Mouse (Mus musculus) midbrain, embryonic 16.5 days (tissue): ENCODE measurements at regions not wholly inside any gene's neighbourhood (a gene's known extent, or its start where the extent isn't known, plus 50 kb on each side); places are given as distances from the start of the nearest gene placed in this dataset.

Experiments used
- ATAC-seq: fragments of 200-750 bp; cut with Nextera tagmentation; 2 replicates; pipeline ENCODE4 v1.8.0; 2017; ENCODE audit warnings: moderate TSS enrichment
- H3K27ac ChIP-seq: fragments of 300-500 bp; sonication (generic); 2 replicates; pipeline ENCODE4 v1.5.1; 2014; ENCODE audit warnings: mild to moderate bottlenecking, low read length, mixed read lengths
- H3K27me3 ChIP-seq: fragments of 300-500 bp; sonication (generic); 2 replicates; pipeline ENCODE4 v1.6.1; 2014; ENCODE audit warnings: low read depth, low read length, mixed read lengths; ENCODE audit not compliant: control insufficient read depth, insufficient read depth
- H3K36me3 ChIP-seq: fragments of 300-500 bp; sonication (generic); 2 replicates; pipeline ENCODE4 v1.6.1; 2014; ENCODE audit warnings: mild to moderate bottlenecking, low read length, moderate library complexity, mixed read lengths; ENCODE audit not compliant: control insufficient read depth, insufficient read depth
- H3K4me1 ChIP-seq: fragments of 300-500 bp; sonication (generic); 2 replicates; pipeline ENCODE4 v1.6.1; 2014; ENCODE audit warnings: mild to moderate bottlenecking, low read length, mixed read lengths; ENCODE audit not compliant: control insufficient read depth, insufficient read depth
- H3K4me2 ChIP-seq: fragments of 300-500 bp; sonication (generic); 2 replicates; pipeline ENCODE4 v1.6.1; 2014; ENCODE audit warnings: mild to moderate bottlenecking, low read length, mixed read lengths
- H3K4me3 ChIP-seq: fragments of 300-500 bp; sonication (generic); 2 replicates; pipeline ENCODE4 v1.5.1; 2014; ENCODE audit warnings: low read depth, mild to moderate bottlenecking, low read length, moderate library complexity, mixed read lengths
- H3K9ac ChIP-seq: fragments of 300-500 bp; sonication (generic); 2 replicates; pipeline ENCODE4 v1.6.1; 2014; ENCODE audit warnings: low read depth, low read length, mixed read lengths
- H3K9me3 ChIP-seq: fragments of 300-500 bp; sonication (generic); replicated peaks from 2 replicates; pipeline ENCODE4 v1.6.1; 2014; ENCODE audit warnings: mild to moderate bottlenecking, low read length, mixed read lengths; ENCODE audit not compliant: control insufficient read depth, poor library complexity, severe bottlenecking
- WGBS: fragments of 180-500 bp; shearing (Covaris S2); extraction: QIAGEN DNeasy Blood & Tissue Kit; methylation state at CpG from one replicate; pipeline ENCODE4 v1.1.7; 2014; 5-methylcytosine and 5-hydroxymethylcytosine counted together

DNA sequence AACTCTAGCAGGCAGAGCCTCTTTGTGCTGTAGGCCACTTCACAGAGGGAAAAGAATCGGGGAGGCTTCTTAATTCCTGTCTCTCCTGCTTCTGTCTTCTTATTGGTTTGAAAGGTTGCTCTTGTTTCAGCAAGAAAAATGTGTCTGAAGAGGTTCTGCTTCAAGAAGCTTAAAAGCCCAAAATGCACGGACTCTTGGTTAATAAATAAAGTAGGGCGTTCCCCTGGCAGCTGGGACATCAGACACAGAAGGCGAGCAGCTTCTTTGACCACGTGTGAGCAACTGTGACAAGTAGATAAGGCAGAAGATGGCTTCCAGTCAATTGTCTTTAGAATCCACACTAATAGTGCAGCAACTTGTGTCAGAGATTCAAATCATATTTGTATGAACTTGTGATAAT is 226.9 kb upstream of the Arrdc4 start:
- Histone ChIP-seq H3K9ac (no peak overlapping the region), H3K27ac (no peak overlapping the region), H3K9me3 (no peaks in the 10 kb centered on the region), H3K36me3 (no peaks in the 10 kb centered on the region), H3K4me3 (no peak overlapping the region), H3K4me1 (peaks cover 4% of the 10 kb centered on the region), H3K4me2 (no peak overlapping the region), H3K27me3 (no peaks in the 10 kb centered on the region; the same call in 1 of the 2 replicates)
- no peak for ATAC-seq
- WGBS, result 30% methylated on average over 5 of the region's 5 CpGs

DNA sequence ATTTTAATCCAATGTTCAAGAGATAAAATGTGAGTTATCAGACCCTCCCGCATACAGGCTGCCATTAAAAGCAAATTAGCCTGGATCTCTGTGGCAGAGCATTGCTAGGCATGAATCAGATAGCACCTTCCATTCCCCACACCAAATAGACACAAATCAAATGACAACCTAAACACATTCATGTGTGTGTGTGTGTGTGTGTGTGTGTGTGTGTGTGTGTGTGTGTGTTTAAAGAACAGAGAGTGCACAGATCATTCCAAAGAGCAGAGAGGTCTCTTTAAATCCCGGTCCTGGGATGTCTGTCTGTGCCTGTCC is 226.5 kb upstream of the Arrdc4 start:
- Histone ChIP-seq H3K9me3 (no peaks in the 10 kb centered on the region), H3K27ac (no peak overlapping the region), H3K4me1 (peaks cover 4% of the 10 kb centered on the region), H3K27me3 (no peaks in the 10 kb centered on the region; the same call in 1 of the 2 replicates), H3K36me3 (no peaks in the 10 kb centered on the region), H3K4me2 (no peak overlapping the region), H3K9ac (no peak overlapping the region), H3K4me3 (no peak overlapping the region)
- ATAC-seq, result no peak
- 71% methylated on average over 2 of the region's 2 CpGs for WGBS

DNA sequence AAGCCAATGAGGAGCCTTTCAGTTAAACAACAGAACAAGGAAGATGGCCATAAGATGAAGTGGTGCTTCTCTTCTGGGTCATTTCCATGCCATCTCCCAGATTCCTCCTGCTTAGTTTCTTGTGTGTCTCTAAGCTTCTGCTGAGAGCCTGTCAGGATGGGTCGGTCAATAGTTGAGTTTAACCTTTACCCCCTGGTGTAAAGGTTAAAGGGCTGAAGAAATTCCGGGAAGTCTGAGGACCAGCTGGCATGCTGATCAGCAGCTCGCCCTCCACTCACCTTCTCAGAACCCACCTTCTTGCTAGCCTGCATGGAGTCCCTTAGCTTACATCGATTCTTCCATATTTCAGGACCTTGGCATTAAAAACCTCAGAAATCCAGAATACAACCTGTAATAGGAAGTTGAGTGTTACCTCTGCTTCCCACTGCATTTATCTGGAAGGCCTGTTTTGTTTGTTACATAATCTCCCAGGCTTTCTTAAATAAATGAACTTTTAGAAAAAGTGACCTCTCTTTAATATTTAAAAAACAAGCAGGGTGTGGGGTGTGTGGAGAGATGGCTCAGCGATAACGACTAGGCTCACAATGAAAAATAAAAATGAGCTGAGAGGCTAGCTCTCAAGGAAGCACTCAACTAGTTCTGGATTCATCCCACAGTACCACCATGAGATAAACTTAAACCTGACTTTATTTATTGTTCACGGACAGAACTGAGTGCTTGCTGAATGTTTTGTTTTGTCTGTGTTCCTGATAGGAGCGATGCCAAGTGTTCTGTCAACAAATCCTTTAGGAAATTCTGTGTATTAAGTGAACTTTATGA is 225.9 kb upstream of the Arrdc4 start:
- H3K9ac ChIP-seq, result no peak overlapping the region
- H3K4me1 ChIP-seq, result peaks cover 4% of the 10 kb centered on the region
- 73% methylated on average over 8 of the region's 8 CpGs for WGBS
- no peaks in the 10 kb centered on the region for H3K9me3 ChIP-seq
- H3K4me2 ChIP-seq, result no peak overlapping the region
- H3K4me3 ChIP-seq, result no peak overlapping the region
- ATAC-seq, result no peak
- no peaks in the 10 kb centered on the region; the same call in 1 of the 2 replicates for H3K27me3 ChIP-seq
- H3K36me3 ChIP-seq, result no peaks in the 10 kb centered on the region
- no peak overlapping the region for H3K27ac ChIP-seq

DNA sequence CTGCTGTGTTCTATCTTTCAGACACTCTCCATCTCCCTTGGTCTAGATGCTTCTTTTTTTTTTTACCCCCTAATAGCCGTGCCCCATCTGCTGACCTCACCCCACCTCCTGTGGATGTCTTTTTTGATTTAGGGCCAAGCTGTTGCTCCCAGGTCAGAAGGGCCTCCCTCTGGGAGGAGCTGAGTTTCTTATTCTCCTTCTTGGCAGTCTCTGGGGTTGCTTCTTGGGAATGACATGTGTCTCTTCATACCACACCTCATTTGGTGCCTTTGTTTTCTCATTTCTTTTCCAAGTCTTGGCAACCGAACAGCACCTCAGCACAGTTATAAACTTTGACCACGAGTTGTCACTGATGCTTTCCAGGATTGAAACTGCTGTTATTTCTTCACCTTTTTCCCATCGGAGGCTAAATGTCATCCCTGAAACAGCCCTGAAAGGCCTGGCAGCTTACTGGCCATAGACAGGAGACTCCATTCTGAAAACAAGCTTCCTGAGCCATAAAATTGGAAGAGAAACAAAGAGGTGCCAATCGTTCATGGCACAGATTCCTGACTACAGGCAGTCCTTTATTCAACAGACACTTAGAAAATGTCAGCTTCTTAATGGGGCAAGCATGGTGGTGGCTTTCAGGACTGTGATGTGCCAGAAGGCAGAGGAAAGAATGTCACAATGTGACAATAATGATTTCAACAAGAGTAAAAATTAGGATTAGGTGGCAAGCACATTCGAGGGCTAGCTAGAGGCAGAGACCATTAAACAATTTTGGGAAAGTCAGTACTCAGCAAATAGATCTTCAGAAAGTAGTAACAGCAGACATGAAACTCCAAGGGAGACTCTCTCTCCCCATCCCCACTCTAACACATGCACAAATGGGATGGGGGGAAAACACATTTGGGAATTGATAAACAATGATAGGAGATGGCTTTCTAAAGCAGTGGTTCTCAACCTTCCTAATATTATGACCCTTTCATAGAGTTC is 197.1 kb upstream of the Arrdc4 start:
- H3K9me3 ChIP-seq, result no peaks in the 10 kb centered on the region
- H3K9ac ChIP-seq, result no peak overlapping the region
- no peaks in the 10 kb centered on the region for H3K27me3 ChIP-seq
- H3K27ac ChIP-seq, result no peak overlapping the region
- H3K36me3 ChIP-seq, result no peaks in the 10 kb centered on the region
- H3K4me3 ChIP-seq, result no peak overlapping the region
- no peak overlapping the region for H3K4me2 ChIP-seq
- H3K4me1 ChIP-seq, result no peaks in the 10 kb centered on the region
- WGBS, result 51% methylated on average over 6 of the region's 6 CpGs
- no peak for ATAC-seq

- WGBS, result 69% methylated on average over 14 of the region's 14 CpGs
- Histone ChIP-seq H3K9me3 (no peaks in the 10 kb centered on the region), H3K27ac (no peak overlapping the region), H3K36me3 (no peaks in the 10 kb centered on the region), H3K9ac (no peak overlapping the region), H3K4me1 (no peaks in the 10 kb centered on the region), H3K27me3 (no peaks in the 10 kb centered on the region), H3K4me3 (no peak overlapping the region), H3K4me2 (no peak overlapping the region)
- no peak for ATAC-seq
These were observed 181.7 kb upstream of the Arrdc4 start for GRCm38 (mm10) chr7:68930627-68931334.

GRCm38 (mm10) chr7:68929669-68930068 is 180.6 kb upstream of the Arrdc4 start:
- no peaks in the 10 kb centered on the region for H3K36me3 ChIP-seq
- no peak overlapping the region for H3K27ac ChIP-seq
- no peak for ATAC-seq
- no peaks in the 10 kb centered on the region for H3K4me1 ChIP-seq
- H3K27me3 ChIP-seq, result no peaks in the 10 kb centered on the region
- H3K9ac ChIP-seq, result no peak overlapping the region
- no peak overlapping the region for H3K4me2 ChIP-seq
- 93% methylated on average over 4 of the region's 4 CpGs for WGBS
- no peaks in the 10 kb centered on the region for H3K9me3 ChIP-seq
- no peak overlapping the region for H3K4me3 ChIP-seq

DNA sequence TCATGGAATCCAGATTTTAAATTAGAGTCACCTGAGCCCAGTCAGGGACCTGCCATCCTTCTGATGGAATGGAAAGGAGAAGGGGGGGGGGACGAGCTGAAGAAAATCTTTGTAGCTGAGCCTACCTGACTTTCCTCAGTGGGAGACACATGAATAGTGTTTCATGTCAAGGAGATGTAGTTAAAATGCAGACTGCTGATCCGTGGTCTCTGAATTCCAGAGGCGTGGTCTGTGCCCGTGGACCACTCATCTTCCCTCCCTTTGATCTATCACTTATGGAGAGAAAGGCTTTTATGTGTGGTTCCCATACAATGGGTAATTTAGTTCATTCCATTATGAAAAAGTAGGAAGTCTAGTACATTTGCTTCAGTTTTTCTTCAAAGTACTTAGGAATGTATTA is 176.6 kb upstream of the Arrdc4 start:
- Histone ChIP-seq H3K27ac (no peak overlapping the region), H3K4me3 (no peak overlapping the region), H3K9me3 (no peaks in the 10 kb centered on the region), H3K4me2 (no peak overlapping the region), H3K9ac (no peak overlapping the region), H3K4me1 (no peaks in the 10 kb centered on the region), H3K27me3 (no peaks in the 10 kb centered on the region), H3K36me3 (no peaks in the 10 kb centered on the region)
- ATAC-seq, result no peak
- 47% methylated on average over 4 of the region's 4 CpGs for WGBS

DNA sequence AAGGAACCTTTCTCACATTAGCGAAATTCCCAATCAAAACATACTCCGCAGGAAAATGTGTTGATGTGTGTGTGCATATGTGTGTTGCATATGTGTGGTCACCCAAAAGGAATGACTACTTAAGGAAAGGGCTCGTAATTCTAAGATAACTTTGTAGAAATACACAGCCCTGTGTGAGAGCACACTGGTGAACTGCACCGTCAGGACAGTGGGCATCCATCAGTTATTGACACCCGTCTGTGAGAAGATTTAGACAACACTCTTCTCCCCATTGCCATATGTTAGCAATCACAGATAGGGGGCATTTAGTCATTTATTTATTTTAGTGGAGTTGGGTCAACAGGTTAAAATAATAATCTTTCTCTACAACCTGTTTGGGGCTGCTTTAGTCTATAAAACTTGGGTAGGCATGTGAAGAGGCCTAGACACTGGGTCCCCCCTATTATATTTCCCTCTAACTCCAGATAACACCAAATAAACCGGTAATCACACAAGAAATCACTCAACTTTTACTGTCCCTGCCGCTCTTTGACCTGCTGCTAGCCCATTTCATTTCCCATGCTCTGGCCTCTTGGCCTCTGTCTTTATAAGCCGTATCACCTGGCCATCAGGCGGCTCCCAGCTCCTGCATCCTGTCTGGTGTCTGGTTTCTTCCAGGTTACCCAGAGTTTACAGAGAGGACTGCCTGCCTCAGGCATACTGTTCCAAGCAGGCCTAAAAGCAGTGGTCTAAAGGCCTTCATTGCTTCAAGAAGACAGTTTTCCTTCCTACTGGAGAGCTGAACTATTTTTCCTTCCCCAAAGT is 169.8 kb upstream of the Arrdc4 start:
- Histone ChIP-seq H3K36me3 (no peaks in the 10 kb centered on the region), H3K9ac (no peak overlapping the region), H3K4me2 (no peak overlapping the region), H3K9me3 (no peaks in the 10 kb centered on the region), H3K27ac (no peak overlapping the region), H3K4me1 (no peaks in the 10 kb centered on the region), H3K27me3 (no peaks in the 10 kb centered on the region), H3K4me3 (no peak overlapping the region)
- 90% methylated on average over 9 of the region's 9 CpGs for WGBS
- no peak for ATAC-seq
